Mouse (Mus musculus) liver, embryonic 11.5 days (tissue): ENCODE data around the gene Pnpla5. TPM values are rescaled to one million over a fixed set of nuclear protein-coding genes. Genes with fewer than 3 reads are reported as not detected.
A peak's percentile ranks its signal among the peaks of the same experiment; 100 is the strongest.
"Not testable (repeated sequence)": the region's sequence is repeated elsewhere in the genome, so short reads cannot be mapped to it uniquely, and the experiment has no call there.

Source experiments
- ATAC-seq: fragments of 200-750 bp; cut with Nextera tagmentation; replicated peaks from 2 replicates; pipeline ENCODE4 v1.8.0; 2017; ENCODE audit warnings: moderate number of reproducible peaks, mild to moderate bottlenecking, moderate TSS enrichment, moderate library complexity; ENCODE audit not compliant: low FRiP score
- DNase-seq: peaks from one replicate; pipeline ENCODE4 v3.0.0-alpha.2; 2017; ENCODE audit warnings: low spot score
- H3K27ac ChIP-seq: fragments of 300-500 bp; sonication (generic); 2 replicates; pipeline ENCODE4 v1.5.1; 2014; ENCODE audit warnings: mild to moderate bottlenecking, low read depth, low read length, control low read depth
- H3K27me3 ChIP-seq: fragments of 300-500 bp; sonication (generic); replicated peaks from 2 replicates; pipeline ENCODE4 v1.6.1; 2014; ENCODE audit warnings: low read length, mixed read lengths; ENCODE audit not compliant: control insufficient read depth, insufficient read depth
- H3K36me3 ChIP-seq: fragments of 300-500 bp; sonication (generic); 2 replicates; pipeline ENCODE4 v1.6.1; 2014; ENCODE audit warnings: mild to moderate bottlenecking, low read length, moderate library complexity, mixed read lengths; ENCODE audit not compliant: control insufficient read depth, insufficient read depth
- H3K4me1 ChIP-seq: fragments of 300-500 bp; sonication (generic); replicated peaks from 2 replicates; pipeline ENCODE4 v1.6.1; 2014; ENCODE audit warnings: low read length, mixed read lengths; ENCODE audit not compliant: control insufficient read depth, insufficient read depth
- H3K4me2 ChIP-seq: fragments of 300-500 bp; sonication (generic); 2 replicates; pipeline ENCODE4 v1.6.1; 2014; ENCODE audit warnings: mild to moderate bottlenecking, control low read depth, moderate library complexity
- H3K4me3 ChIP-seq: fragments of 300-500 bp; sonication (generic); 2 replicates; pipeline ENCODE4 v1.5.1; 2014; ENCODE audit warnings: low read depth, low read length, control low read depth
- H3K9ac ChIP-seq: fragments of 300-500 bp; sonication (generic); 2 replicates; pipeline ENCODE4 v1.6.1; 2014; ENCODE audit warnings: low read depth, low read length, control low read depth
- H3K9me3 ChIP-seq: fragments of 300-500 bp; sonication (generic); 2 replicates; pipeline ENCODE4 v1.6.1; 2016; ENCODE audit warnings: low read length, inconsistent platforms, mixed read lengths; ENCODE audit not compliant: control insufficient read depth
- WGBS: fragments of 180-500 bp; shearing (Covaris S2); extraction: QIAGEN DNeasy Blood & Tissue Kit; methylation state at CpG from one replicate; pipeline ENCODE4 v1.1.7; 2014; 5-methylcytosine and 5-hydroxymethylcytosine counted together
- polyA plus RNA-seq: library from polyadenylated mRNA; unstranded; fragments of >200 nt; fragmentation: Nextera tagmentation; extraction: Ambion mirVana; gene quantifications from 2 replicates; pipeline ENCODE4 v1.2.1, GENCODE M21; 2014

The Pnpla5 gene
- not detected in 2 replicates for polyA plus RNA-seq

DNA sequence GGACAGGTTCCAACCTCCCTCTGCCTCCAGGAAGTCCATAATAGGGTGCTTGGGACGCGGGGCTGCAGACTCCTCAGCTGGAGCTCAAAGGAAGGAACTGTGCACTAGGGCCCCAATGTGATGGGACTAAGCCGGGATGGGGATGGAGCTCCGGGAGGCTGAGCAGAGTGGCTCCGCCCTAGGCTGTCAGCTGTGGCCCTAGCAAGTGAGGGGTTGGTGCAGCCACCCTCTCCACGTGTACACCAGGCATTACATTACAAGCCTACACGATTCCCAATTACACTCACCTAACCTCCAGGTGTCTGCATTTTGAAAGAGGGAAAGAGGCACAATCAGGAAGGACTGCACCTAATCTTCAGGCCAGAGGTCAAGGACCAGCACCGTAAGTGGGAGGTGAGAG, at the start of gene Pnpla5:
Gene Pnpla5, minus strand, starts transcription at position 101 of the 400 bp plus-strand sequence.
- ATAC-seq (no peak), DNase-seq (no peak)
- Histone ChIP-seq H3K4me3 (no peak within 1 kb of the TSS), H3K4me2 (no peak within 1 kb of the TSS), H3K27ac (no peak within 1 kb of the TSS), H3K9me3 (no peaks in the 10 kb centered on the region), H3K36me3 (no peaks in the 10 kb centered on the region), H3K27me3 (no peaks in the 10 kb centered on the region), H3K4me1 (no peaks in the 10 kb centered on the region), H3K9ac (no peak within 1 kb of the TSS)
- 54% methylated on average over 8 of the region's 8 CpGs for WGBS

DNA sequence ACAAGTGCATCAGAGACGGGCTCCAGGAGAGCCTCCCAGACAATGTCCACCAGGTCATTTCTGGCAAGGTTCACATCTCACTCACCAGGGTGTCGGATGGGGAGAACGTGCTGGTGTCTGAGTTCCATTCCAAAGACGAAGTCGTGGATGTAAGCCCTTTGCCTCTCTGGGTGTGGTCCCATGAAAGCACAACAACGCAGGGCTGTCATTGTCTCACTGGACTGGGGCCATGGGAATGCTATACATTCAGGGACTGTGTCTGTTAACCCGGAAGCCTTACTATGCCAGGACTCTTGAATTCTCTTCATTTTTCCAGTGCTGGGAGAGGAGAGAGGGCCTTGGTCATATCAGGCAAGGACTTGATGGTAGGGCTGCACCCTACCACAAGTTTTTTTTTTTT, 48.2 kb upstream of the Pnpla5 start:
- WGBS, result 81% methylated on average over 7 of the region's 7 CpGs
- no peak overlapping the region for H3K4me2 ChIP-seq

DNA sequence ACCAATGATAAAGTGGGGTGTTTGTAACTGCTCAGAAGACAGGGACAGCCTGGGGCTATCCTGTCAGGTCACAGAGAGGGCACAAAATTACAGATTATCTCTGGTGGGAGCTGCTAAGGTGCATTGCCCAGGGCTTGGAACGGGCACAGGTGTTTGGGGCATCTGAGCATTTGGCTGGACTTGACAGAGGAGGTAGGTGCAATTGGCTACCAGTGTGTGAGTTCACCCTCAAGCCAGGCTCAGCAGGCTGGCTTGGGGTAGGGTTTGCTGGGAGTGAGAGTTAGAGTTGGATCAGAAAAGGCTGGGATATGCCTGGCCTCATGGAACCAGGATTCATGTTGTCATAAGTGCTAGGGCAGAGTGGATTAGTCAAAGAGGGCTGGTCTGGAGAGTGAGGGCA, 46.5 kb upstream of the Pnpla5 start:
- 72% methylated on average over 1 of the region's 1 CpGs for WGBS
- Histone ChIP-seq H3K27me3 (peaks cover 20% of the 10 kb centered on the region), H3K4me1 (peaks cover 2% of the 10 kb centered on the region; the same call in 1 of the 2 replicates), H3K36me3 (no peaks in the 10 kb centered on the region), H3K4me2 (peak overlapping the region; percentile 17; the same call in 1 of the 2 replicates), H3K9me3 (no peaks in the 10 kb centered on the region), H3K27ac (no peak overlapping the region), H3K4me3 (no peak overlapping the region), H3K9ac (no peak overlapping the region)
- DNase-seq, result no peak
- ATAC-seq, result no peak

More for the DNA sequence above, 48.2 kb upstream of the Pnpla5 start:
- no peak overlapping the region for H3K4me3 ChIP-seq
- H3K36me3 ChIP-seq, result no peaks in the 10 kb centered on the region
- peaks cover 20% of the 10 kb centered on the region for H3K27me3 ChIP-seq
- H3K27ac ChIP-seq, result no peak overlapping the region
- peaks cover 2% of the 10 kb centered on the region; the same call in 1 of the 2 replicates for H3K4me1 ChIP-seq
- no peak overlapping the region for H3K9ac ChIP-seq
- ATAC-seq, result no peak
- no peak for DNase-seq
- H3K9me3 ChIP-seq, result no peaks in the 10 kb centered on the region

DNA sequence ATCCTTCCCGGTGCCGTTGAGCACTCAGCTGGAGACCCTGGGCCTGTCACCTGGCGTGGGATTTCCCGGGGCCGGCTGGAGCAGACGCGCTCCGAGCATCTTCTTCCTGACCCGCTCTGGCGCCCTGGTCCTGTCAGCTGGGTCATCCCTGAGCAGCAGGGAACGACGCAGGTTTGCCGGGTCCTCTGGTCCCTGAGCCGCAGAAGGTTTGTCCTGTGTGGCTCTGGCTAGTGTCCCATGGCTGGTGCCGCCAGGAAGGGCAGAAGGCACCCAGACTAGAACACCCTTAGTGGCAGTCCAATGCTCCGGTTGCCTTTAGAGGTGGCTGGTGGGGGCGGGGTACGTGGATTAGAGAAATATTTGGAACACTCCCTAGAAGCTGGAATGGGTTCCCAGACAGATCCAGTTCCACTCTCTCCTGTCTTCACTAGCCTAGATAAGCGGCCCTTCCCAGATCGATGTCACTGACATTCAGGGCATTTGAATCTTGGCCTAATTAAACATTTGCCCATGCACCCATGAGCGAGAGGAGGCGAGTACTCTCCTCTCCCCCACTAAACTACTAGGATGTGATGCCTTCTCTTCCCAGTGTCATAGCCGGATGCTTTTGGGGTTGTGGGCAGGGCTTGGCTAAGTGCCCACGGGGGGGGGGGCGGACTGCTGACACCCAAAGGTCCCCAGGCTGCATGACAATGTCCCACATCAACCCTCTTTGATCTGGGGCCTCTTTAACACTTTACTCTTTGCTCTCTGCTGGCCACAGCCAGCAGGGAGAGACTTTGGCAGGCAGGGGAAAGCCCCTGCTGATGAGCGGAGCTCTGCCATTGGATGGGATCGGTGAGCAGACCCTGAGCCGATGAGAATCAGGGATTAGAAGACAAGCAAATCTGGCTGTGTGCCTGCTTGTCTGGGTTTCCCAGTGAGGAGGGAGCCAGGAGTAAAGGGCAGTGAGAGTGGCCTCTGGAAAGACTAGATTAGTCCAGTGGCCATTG, 45.5 kb upstream of the Pnpla5 start:
- H3K9me3 ChIP-seq, result no peaks in the 10 kb centered on the region
- peaks cover 2% of the 10 kb centered on the region; the same call in 1 of the 2 replicates for H3K4me1 ChIP-seq
- no peak overlapping the region for H3K27ac ChIP-seq
- peak overlapping the region; percentile 44 for H3K9ac ChIP-seq
- peak overlapping the region; percentile 53 for H3K4me3 ChIP-seq
- peaks cover 20% of the 10 kb centered on the region for H3K27me3 ChIP-seq
- peak overlapping the region; percentile 89 for H3K4me2 ChIP-seq
- 6% methylated on average over 28 of the region's 28 CpGs for whole genome bisulfite sequencing
- DNase-seq (no peak), ATAC-seq (peak; percentile 48)
- no peaks in the 10 kb centered on the region for H3K36me3 ChIP-seq

DNA sequence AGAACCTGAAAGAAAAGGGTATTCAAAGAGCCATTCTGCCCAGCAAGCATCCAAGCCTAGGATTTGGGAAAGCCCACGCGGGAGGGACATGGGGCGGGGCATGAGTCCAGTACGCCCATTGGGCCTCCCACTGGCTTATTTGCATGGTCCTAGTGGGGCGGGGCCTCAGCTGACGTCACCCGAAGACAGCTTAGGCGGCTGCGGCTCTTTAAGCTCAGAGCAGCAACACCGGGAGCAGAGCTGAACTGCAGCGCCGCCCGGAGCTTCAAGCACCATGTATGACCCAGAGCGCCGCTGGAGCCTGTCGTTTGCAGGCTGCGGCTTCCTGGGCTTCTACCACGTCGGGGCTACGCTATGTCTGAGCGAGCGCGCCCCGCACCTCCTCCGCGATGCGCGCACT, 44.6 kb upstream of the Pnpla5 start, which contains the start of gene Pnpla3:
Gene Pnpla3, plus strand, starts transcription at position 238 of the 400 bp plus-strand sequence.
- peaks cover 2% of the 10 kb centered on the region; the same call in 1 of the 2 replicates for H3K4me1 ChIP-seq
- peak; percentile 94 for ATAC-seq
- H3K4me3 ChIP-seq, result peak within 1 kb of the TSS; percentile 53
- WGBS, result under 1% methylated on average over 28 of the region's 28 CpGs
- peak; percentile 87 for DNase-seq
- peak within 1 kb of the TSS; percentile 44 for H3K9ac ChIP-seq
- no peaks in the 10 kb centered on the region for H3K9me3 ChIP-seq
- no peak within 1 kb of the TSS for H3K27ac ChIP-seq
- H3K4me2 ChIP-seq, result peak within 1 kb of the TSS; percentile 89
- H3K27me3 ChIP-seq, result peaks cover 20% of the 10 kb centered on the region
- H3K36me3 ChIP-seq, result no peaks in the 10 kb centered on the region

DNA sequence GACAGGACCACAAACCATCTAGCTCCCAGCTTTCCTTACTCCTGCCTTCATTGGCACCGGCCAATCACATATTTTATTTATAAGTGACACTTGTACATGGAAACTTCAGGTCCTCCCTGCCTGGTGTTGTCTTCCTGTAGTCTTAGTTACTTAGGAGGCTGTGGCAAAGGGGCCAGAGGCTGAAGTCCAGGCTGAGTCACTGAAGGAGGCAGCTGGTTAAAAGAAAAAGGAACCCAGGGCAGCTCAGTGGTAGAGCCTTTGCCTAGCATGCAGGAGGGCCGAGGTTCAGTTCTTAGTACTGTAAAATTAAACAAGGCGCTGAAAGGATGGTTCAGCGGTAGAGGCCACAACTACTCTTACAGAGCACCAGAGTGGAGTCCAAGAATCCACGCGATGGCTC, 43.8 kb upstream of the Pnpla5 start:
- no peak overlapping the region for H3K4me2 ChIP-seq
- H3K4me3 ChIP-seq, result no peak overlapping the region
- no peak overlapping the region for H3K27ac ChIP-seq
- DNase-seq, result no peak
- ATAC-seq, result no peak
- no peak overlapping the region for H3K9ac ChIP-seq
- 65% methylated on average over 6 of the region's 6 CpGs for WGBS
- H3K9me3 ChIP-seq, result no peaks in the 10 kb centered on the region
- peaks cover 20% of the 10 kb centered on the region for H3K27me3 ChIP-seq
- peaks cover 2% of the 10 kb centered on the region; the same call in 1 of the 2 replicates for H3K4me1 ChIP-seq
- H3K36me3 ChIP-seq, result no peaks in the 10 kb centered on the region

DNA sequence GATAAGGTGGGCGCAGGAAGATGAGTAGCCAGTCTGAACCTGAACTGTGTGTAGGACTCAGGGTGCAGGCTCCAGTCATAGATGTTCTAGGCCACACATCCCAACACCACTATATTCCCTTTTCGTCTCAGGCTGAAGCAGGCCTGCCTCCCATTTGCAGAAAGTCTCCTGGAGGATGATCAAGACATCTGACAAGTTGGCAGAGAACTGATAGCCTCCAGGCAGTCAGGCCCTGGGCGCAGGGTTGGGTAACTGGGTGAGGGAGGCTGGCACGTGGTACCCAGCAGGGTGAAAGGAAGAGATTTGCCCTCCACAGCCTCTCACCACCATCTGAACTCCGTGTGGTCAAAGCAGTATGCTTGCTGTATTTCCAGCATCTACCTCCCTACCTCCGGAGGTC, 38.9 kb upstream of the Pnpla5 start:
- ATAC-seq (no peak), DNase-seq (no peak)
- no peak overlapping the region for H3K4me3 ChIP-seq
- H3K27ac ChIP-seq, result no peak overlapping the region
- H3K27me3 ChIP-seq, result no peaks in the 10 kb centered on the region
- whole genome bisulfite sequencing, result 80% methylated on average over 6 of the region's 6 CpGs
- H3K36me3 ChIP-seq, result no peaks in the 10 kb centered on the region
- H3K9ac ChIP-seq, result no peak overlapping the region
- H3K9me3 ChIP-seq, result no peaks in the 10 kb centered on the region
- no peaks in the 10 kb centered on the region for H3K4me1 ChIP-seq
- no peak overlapping the region for H3K4me2 ChIP-seq

DNA sequence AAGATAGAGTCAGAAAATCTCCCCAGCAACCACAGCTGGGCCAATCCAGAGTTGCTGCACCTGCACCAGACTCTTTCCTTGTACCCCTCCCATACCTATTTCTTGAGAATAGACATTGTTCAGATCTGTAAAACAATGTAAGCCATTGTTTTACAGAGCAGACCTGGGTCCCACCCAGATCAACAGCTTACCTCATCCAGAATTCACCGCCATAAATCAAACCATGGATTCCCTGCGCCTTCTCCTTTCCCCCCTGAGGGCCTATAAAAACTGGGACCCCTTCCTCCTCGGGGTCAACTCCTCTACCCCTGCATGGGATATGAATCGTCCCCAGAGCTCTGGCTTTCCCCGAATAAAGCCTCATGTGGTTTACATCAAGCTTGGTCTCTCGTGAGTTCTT, 34.6 kb upstream of the Pnpla5 start:
- not testable (repeated sequence) for H3K9ac ChIP-seq
- WGBS, result 89% methylated on average over 6 of the region's 6 CpGs

More for the DNA sequence above, 34.6 kb upstream of the Pnpla5 start:
- H3K27ac ChIP-seq, ATAC-seq, H3K4me1 ChIP-seq, DNase-seq, H3K9me3 ChIP-seq, H3K4me3 ChIP-seq, H3K4me2 ChIP-seq, H3K27me3 ChIP-seq, H3K36me3 ChIP-seq: not testable (repeated sequence)
